Mouse (Mus musculus): ENCODE results near the gene Gm38393. TPM values are rescaled to one million over a fixed set of nuclear protein-coding genes. Genes with fewer than 3 reads are reported as not detected.

Gm38393 gene
- total RNA-seq, 1 experiment, result 104 TPM

GRCm38 (mm10) chr7:60006262-60006661 lies 1.4 kb upstream of the Gm38393 start:
- no peaks in the 10 kb centered on the region for H3K36me3 ChIP-seq (ENCODE audit: control insufficient read depth, insufficient read depth, low read length, poor library complexity, severe bottlenecking)
- H3K9me3 ChIP-seq (ENCODE audit: control insufficient read depth, insufficient read depth, low read depth, low read length), result no peaks in the 10 kb centered on the region
- 0 out of 4 replicates have a peak, but pooled peaks cover 0 to 1% of the 10 kb centered on the region in 2 experiments for H3K4me1 ChIP-seq (ENCODE audit: control insufficient read depth in 2 of 2, insufficient read depth in 2 of 2, low read length in 2 of 2, poor library complexity in 1 of 2)
- DNase-seq (ENCODE audit: low read depth, low spot score), result no peak
- H3K9ac ChIP-seq (ENCODE audit: insufficient read depth, low read depth, low read length, poor library complexity, severe bottlenecking), result no peak overlapping the region
- no peak overlapping the region for H3K4me3 ChIP-seq (ENCODE audit: insufficient read depth in 1 of 2, low read depth in 1 of 2, low read length in 2 of 2, poor library complexity in 1 of 2, severe bottlenecking in 1 of 2)
- TF ChIP-seq ZNF384 (IDR thresholded peaks at IDR 0.05; ENCODE audit: low read depth, low read length), result peak; percentile 90
- no peak for TF ChIP-seq HCFC1 (IDR thresholded peaks at IDR 0.05; ENCODE audit: borderline replicate concordance, insufficient read depth, low read length)
- H3K27ac ChIP-seq (ENCODE audit: insufficient read depth, low read depth, low read length, poor library complexity, severe bottlenecking), result peak overlapping the region; percentile 31; the same call in 1 of the 2 replicates
- in situ Hi-C loops (cut with MboI; ENCODE audit: low sequenced_read_pairs in 2 of 2, unreplicated experiment in 2 of 2), result no loop called here

- Histone ChIP-seq H3K4me3 (ENCODE audit: insufficient read depth in 1 of 2, low read depth in 1 of 2, low read length in 2 of 2, poor library complexity in 1 of 2, severe bottlenecking in 1 of 2) (peak overlapping the region; percentile 83 to 87), H3K27ac (ENCODE audit: insufficient read depth, low read depth, low read length, poor library complexity, severe bottlenecking) (peak overlapping the region; percentile 91), H3K36me3 (ENCODE audit: control insufficient read depth, insufficient read depth, low read length, poor library complexity, severe bottlenecking) (no peaks in the 10 kb centered on the region), H3K9ac (ENCODE audit: insufficient read depth, low read depth, low read length, poor library complexity, severe bottlenecking) (peak overlapping the region; percentile 70), H3K4me1 (ENCODE audit: control insufficient read depth in 2 of 2, insufficient read depth in 2 of 2, low read length in 2 of 2, poor library complexity in 1 of 2) (no peaks in the 10 kb centered on the region), H3K9me3 (ENCODE audit: control insufficient read depth, insufficient read depth, low read depth, low read length) (no peaks in the 10 kb centered on the region)
- no peak for TF ChIP-seq CHD2 (IDR thresholded peaks at IDR 0.05; ENCODE audit: low read depth, low read length)
- no peak for TF ChIP-seq ZNF384 (IDR thresholded peaks at IDR 0.05; ENCODE audit: low read depth, low read length)
- TF ChIP-seq ZC3H11A (IDR thresholded peaks at IDR 0.05; ENCODE audit: borderline replicate concordance, low read depth, low read length), result no peak
- TF ChIP-seq HCFC1 (IDR thresholded peaks at IDR 0.05; ENCODE audit: borderline replicate concordance, insufficient read depth, low read length), result no peak
- TF ChIP-seq MAFK (IDR thresholded peaks at IDR 0.05; ENCODE audit: insufficient read depth, low read depth, low read length), result no peak
- DNase-seq (ENCODE audit: low read depth, low spot score), result peak; percentile 50
- in situ Hi-C loops (cut with MboI; ENCODE audit: low sequenced_read_pairs in 2 of 2, unreplicated experiment in 2 of 2), result no loop called here
These were observed 801 bp downstream of the Gm38393 start for GRCm38 (mm10) chr7:60003921-60004605.

GRCm38 (mm10) chr7:60003006-60003865 lies 1.6 kb downstream of the Gm38393 start:
- Histone ChIP-seq H3K9ac (ENCODE audit: insufficient read depth, low read depth, low read length, poor library complexity, severe bottlenecking) (peak overlapping the region; percentile 70), H3K27ac (ENCODE audit: insufficient read depth, low read depth, low read length, poor library complexity, severe bottlenecking) (peak overlapping the region; percentile 91), H3K9me3 (ENCODE audit: control insufficient read depth, insufficient read depth, low read depth, low read length) (no peaks in the 10 kb centered on the region), H3K4me3 (ENCODE audit: insufficient read depth in 1 of 2, low read depth in 1 of 2, low read length in 2 of 2, poor library complexity in 1 of 2, severe bottlenecking in 1 of 2) (peak overlapping the region; percentile 83 to 87), H3K36me3 (ENCODE audit: control insufficient read depth, insufficient read depth, low read length, poor library complexity, severe bottlenecking) (no peaks in the 10 kb centered on the region; the same call in 1 of the 2 replicates), H3K4me1 (ENCODE audit: control insufficient read depth in 2 of 2, insufficient read depth in 2 of 2, low read length in 2 of 2, poor library complexity in 1 of 2) (no peaks in the 10 kb centered on the region)
- TF ChIP-seq ZC3H11A (IDR thresholded peaks at IDR 0.05; ENCODE audit: borderline replicate concordance, low read depth, low read length) (no peak), CHD2 (IDR thresholded peaks at IDR 0.05; ENCODE audit: low read depth, low read length) (no peak), ZNF384 (IDR thresholded peaks at IDR 0.05; ENCODE audit: low read depth, low read length) (no peak), MAFK (IDR thresholded peaks at IDR 0.05; ENCODE audit: insufficient read depth, low read depth, low read length) (no peak), HCFC1 (IDR thresholded peaks at IDR 0.05; ENCODE audit: borderline replicate concordance, insufficient read depth, low read length) (no peak)
- peak; percentile 53 for DNase-seq (ENCODE audit: low read depth, low spot score)
- in situ Hi-C loops (cut with MboI; ENCODE audit: low sequenced_read_pairs in 2 of 2, unreplicated experiment in 2 of 2), result no loop called here

- no peak overlapping the region for H3K27ac ChIP-seq (ENCODE audit: insufficient read depth, low read depth, low read length, poor library complexity, severe bottlenecking)
- in situ Hi-C loops (cut with MboI; ENCODE audit: low sequenced_read_pairs in 2 of 2, unreplicated experiment in 2 of 2), result loop anchor here in 1 of 2 experiments (25.0 kb wide), 1 partner anchor 691 kb away; no protein-coding TSS in a partner anchor
- TF ChIP-seq MAFK (IDR thresholded peaks at IDR 0.05; ENCODE audit: insufficient read depth, low read depth, low read length), result no peak
- TF ChIP-seq ZNF384 (IDR thresholded peaks at IDR 0.05; ENCODE audit: low read depth, low read length), result no peak
- no peak for TF ChIP-seq CHD2 (IDR thresholded peaks at IDR 0.05; ENCODE audit: low read depth, low read length)
- TF ChIP-seq ZC3H11A (IDR thresholded peaks at IDR 0.05; ENCODE audit: borderline replicate concordance, low read depth, low read length), result no peak
- TF ChIP-seq HCFC1 (IDR thresholded peaks at IDR 0.05; ENCODE audit: borderline replicate concordance, insufficient read depth, low read length), result no peak
- no peaks in the 10 kb centered on the region for H3K9me3 ChIP-seq (ENCODE audit: control insufficient read depth, insufficient read depth, low read depth, low read length)
- H3K9ac ChIP-seq (ENCODE audit: insufficient read depth, low read depth, low read length, poor library complexity, severe bottlenecking), result no peak overlapping the region
- DNase-seq (ENCODE audit: low read depth, low spot score), result no peak
- no peaks in the 10 kb centered on the region for H3K4me1 ChIP-seq (ENCODE audit: control insufficient read depth in 2 of 2, insufficient read depth in 2 of 2, low read length in 2 of 2, poor library complexity in 1 of 2)
- H3K4me3 ChIP-seq (ENCODE audit: insufficient read depth in 1 of 2, low read depth in 1 of 2, low read length in 2 of 2, poor library complexity in 1 of 2, severe bottlenecking in 1 of 2), result no peak overlapping the region
- H3K36me3 ChIP-seq (ENCODE audit: control insufficient read depth, insufficient read depth, low read length, poor library complexity, severe bottlenecking), result no peaks in the 10 kb centered on the region; the same call in 1 of the 2 replicates
These were observed 26.2 kb downstream of the Gm38393 start for GRCm38 (mm10) chr7:59978646-59979045.

Other genes with a start within 250 kb of the Gm38393 start
- 129 and 202 TPM in 2 replicates for gene Snurf, start within 50 bp of the Gm38393 start, total RNA-seq (2012; rRNA removed)
- gene Snrpn, start 135.2 kb upstream of the Gm38393 start, total RNA-seq (2012; rRNA removed), result 59.0 and 87.4 TPM in 2 replicates

Data from ES-E14 (cell line).